Mouse (Mus musculus) olfactory bulb, adult 2 months (tissue): Measurements from ENCODE around the gene Pfkm.

Experiments
- CTCF ChIP-seq: fragments of 200-500 bp; IDR thresholded peaks from 2 replicates; pipeline ENCODE4 v1.5.1; 2012; ENCODE audit warnings: low read depth, mild to moderate bottlenecking, low read length, moderate library complexity; ENCODE audit not compliant: insufficient read depth
- POLR2A ChIP-seq: fragments of 200-500 bp; IDR thresholded peaks from 2 replicates; pipeline ENCODE4 v1.6.1; 2012; ENCODE audit warnings: mild to moderate bottlenecking, low read depth, low read length, moderate library complexity; ENCODE audit not compliant: insufficient read depth

GRCm38 (mm10) chr15:98181132-98181711 lies 88.8 kb downstream of the Pfkm start:
- TF ChIP-seq CTCF (peak; percentile 71), POLR2A (peak; percentile 67; the same call in 1 of the 2 replicates)
